Mouse (Mus musculus) adrenal gland, postnatal 14 days (tissue): ENCODE results near the gene Gm3952. TPM values are rescaled to one million over a fixed set of nuclear protein-coding genes. Genes with fewer than 3 reads are reported as not detected.

ENCODE experiments used
- DNase-seq: peaks from one replicate; pipeline ENCODE4 v3.0.0; 2021; ENCODE audit warnings: mixed read lengths
- long read RNA-seq, 2 experiments: library from polyadenylated mRNA; stranded (forward); transcript quantifications; one replicate each; pipeline ENCODE4 v2.0.0; 2021
- total RNA-seq: library from RNA; stranded (reverse); gene quantifications from 2 replicates; pipeline ENCODE4 v1.2.3, GENCODE M21; 2021

Gene Gm3952
- not detected in 2 replicates for total RNA-seq
- long read RNA-seq, experiment 1: 0 reads
- long read RNA-seq, experiment 2: 0 reads

GRCm38 (mm10) chr8:128798594-128798993 is at the start of gene Gm3952:
Gene Gm3952 (minus strand): TSS chr8:128798694.
- DNase-seq: no peak

DNA sequence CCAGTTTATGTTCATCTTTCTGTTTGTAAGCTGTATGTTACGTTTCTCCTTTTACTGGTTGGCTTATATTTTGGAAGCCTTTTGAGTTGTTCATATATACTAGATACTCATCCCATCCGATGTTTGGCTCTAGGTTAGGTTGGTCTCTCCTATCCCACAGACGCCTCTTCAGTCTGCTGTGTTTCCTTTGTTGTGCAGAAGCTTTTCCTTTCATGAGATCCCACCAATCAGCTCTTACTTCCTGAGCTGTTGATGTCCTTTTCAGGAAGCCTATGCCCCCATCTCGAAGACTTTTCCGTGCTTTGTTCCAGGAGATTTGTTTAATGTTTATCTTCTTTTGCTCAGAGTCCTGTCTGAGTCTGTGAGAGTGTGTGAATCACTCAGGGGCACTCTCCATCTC is 45.3 kb upstream of the Gm3952 start:
- no peak for DNase-seq

DNA sequence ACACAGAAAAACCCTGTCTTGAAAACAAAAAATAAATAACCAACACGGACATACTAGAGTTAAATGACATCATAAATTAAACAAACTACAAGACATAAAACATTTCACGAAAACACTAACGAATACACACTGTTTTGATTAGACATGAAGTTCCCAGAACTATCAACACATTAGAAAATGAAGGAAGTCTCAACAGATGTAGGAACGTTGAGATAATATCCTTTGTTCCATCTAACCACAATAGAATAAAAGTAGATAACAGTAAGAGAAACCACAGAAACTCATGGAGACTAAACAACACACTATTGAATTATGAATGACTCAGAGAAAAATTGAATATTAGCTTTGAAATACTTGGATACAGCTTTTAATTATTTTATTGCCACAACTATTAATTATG is 14.0 kb upstream of the Gm3952 start:
- DNase-seq: no peak

DNA sequence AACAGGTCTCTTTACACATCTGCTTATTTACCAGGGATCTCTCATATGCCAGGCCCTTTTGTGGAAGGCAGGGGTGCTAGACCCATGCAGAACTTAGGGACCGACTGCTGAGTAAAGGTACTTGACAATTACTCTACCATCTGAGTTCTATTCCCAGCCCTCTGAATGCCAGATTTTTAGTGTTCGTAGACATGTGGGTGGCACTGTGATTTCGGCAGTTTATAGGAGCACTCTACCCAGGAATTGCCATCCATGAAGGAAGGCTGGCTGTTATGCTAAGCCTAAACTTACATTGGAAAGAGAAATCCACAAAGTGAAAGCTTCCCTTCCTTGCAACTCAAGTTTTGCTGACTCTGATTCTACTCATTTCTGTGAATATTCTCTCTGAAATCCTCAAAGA is 62.8 kb downstream of the Gm3952 start:
- DNase-seq: no peak

- DNase-seq: no peak
Observed at GRCm38 (mm10) chr8:128734118-128734517, 64.4 kb downstream of the Gm3952 start.

DNA sequence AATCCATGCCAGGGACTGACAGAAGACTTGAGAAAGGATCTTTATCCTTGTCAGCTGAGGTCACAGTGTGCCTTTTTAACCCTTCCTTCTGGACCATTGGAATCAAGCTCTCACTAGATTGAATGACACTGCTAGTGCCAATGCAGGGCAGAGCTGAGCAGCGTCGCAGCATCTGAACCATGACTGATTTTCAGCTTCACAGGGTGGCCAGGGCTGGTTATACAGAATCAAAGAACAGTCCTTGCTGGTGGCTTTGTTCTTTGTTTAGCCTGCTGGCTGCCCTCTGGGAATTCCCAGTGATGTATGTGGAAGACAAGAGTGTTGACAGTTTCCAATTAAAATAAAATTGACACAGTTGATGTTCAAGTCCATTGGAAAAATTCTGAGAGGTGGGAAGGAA is 66.2 kb downstream of the Gm3952 start:
- DNase-seq: no peak

- DNase-seq: no peak
Observed at GRCm38 (mm10) chr8:128727213-128727612, 71.3 kb downstream of the Gm3952 start.

DNA sequence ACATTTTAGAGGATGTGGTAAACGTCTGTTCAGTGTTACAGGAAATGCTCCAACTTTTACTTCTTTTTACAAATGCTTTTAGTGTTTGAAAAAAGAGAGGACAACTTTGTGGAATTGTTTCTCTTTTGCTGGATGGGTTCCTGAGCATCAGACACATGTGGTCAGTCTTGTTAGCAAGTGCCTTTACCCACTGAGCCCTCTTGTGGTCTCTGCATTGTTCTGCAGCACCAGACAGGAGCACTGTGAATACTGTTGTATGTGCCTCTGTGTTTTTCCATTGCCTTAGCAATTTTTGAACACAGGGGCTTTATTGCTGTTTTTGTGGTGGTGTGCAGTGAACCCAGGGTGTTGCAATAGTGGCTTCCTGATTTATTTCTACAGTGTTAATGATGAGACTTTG is 73.7 kb downstream of the Gm3952 start:
- peak; percentile 7 for DNase-seq

- no peak for DNase-seq
Observed at GRCm38 (mm10) chr8:128716184-128716583, 82.3 kb downstream of the Gm3952 start.

DNA sequence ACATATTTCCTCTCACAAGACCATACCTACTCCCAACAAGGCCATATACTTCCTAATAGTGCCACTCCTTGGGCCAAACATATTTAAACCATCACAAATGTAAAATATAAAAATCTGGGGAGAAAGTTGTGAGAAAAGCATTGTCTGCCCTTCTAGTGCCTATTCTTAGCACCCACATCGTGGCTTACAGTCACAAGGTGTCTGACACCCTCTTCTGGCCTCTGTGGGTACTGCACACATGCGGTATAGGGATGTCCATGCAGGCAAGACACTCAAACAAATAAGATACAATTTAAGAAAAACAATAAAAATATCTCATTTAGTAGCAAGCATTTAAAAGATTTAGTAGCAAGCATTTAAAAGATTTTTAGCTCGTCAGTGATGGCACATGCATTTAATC is 89.2 kb downstream of the Gm3952 start:
- DNase-seq: peak; percentile 89

DNA sequence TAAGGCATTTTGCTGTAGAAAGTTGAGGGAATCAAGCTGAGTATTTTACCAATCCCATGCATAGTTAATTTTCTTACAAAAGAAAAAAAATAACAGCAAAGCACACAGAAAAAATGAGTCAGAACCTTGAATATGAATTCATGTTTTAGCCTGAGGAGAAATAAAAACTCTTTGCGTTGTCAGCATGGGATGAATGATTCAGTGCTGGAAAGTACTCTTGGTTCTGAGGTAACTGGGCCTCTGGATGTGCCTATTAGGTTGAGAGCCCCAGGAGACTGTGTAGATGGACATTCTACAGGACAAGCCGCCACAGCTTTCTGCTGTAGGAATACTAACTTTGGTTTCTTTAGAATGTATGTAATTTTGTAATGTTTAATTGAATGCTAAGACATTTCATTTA is 93.7 kb downstream of the Gm3952 start:
- DNase-seq: no peak

DNA sequence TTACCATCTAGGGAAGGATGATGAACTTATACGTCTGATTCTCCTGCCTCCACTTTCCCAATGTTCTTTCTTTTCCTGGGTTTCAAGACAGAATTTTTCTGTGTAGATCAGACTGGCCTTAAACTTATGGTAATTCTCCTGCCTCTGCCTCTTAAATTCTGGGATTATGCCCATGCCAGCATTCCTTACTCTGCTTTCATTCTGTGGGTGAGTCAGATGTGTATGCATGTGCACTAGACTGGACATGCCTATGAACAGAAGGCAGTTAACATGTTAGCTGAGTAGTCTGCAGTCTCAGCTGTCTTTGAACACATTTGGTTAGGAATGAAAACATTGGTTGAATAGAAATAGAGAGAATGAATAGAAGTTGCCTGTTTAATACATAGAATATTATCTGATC is 94.1 kb downstream of the Gm3952 start:
- no peak for DNase-seq

GRCm38 (mm10) chr8:128697945-128698344 is 100.5 kb downstream of the Gm3952 start:
- no peak for DNase-seq

DNA sequence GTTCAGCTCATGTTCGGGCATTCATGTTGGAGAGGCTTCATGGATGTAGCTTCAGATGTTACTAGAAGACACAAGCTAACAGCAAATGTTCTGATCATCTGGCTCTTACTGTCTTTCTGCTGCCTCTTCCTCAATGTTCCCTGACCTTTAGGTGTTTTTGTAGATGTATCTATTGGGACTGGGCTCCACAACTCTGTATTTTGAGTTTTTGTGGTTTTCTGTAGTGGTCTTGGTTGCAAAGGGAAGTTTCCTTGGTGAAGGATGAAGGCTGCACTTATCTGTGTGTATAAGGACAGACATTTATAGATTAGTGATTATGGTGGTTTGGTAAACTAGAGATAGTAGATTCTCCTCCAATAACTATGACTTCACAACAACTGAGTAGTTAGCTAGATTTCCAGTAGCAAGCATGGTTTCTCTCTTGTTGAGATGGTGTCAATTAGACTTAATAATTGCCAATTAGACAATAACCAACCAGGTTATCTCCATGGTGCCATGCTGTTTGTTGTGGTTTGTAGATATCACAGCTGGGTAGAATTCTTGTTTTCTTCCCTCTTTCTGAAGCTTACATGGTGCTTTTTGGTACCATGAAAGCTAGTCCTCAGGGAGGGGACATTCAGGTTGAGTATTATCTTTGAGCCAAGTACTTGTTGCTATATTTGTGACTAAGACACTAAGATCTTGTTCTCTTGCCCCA is 101.6 kb downstream of the Gm3952 start:
- DNase-seq: no peak

Other genes starting within 250 kb of the Gm3952 start
- gene Itgb1, start 113.0 kb downstream of the Gm3952 start, total RNA-seq: 269 and 279 TPM in 2 replicates